Mouse (Mus musculus) hindbrain, postnatal 0 days (tissue): ENCODE measurements around the gene Tmc7. TPM values are rescaled to one million over a fixed set of nuclear protein-coding genes. Genes with fewer than 3 reads are reported as not detected.

Experiments used
- ATAC-seq: fragments of 200-750 bp; cut with Nextera tagmentation; 2 replicates; pipeline ENCODE4 v1.8.0; 2017; ENCODE audit warnings: mild to moderate bottlenecking, moderate TSS enrichment, moderate library complexity
- DNase-seq: peaks from one replicate; pipeline ENCODE4 v3.0.0-alpha.2; 2015; ENCODE audit warnings: low spot score
- H3K27ac ChIP-seq: fragments of 300-500 bp; sonication (generic); 2 replicates; pipeline ENCODE4 v1.5.1; 2014; ENCODE audit warnings: mild to moderate bottlenecking
- H3K27me3 ChIP-seq: fragments of 300-500 bp; sonication (generic); 2 replicates; pipeline ENCODE4 v1.6.1; 2014; ENCODE audit warnings: low read length, mixed read lengths; ENCODE audit not compliant: insufficient read depth
- H3K36me3 ChIP-seq: fragments of 300-500 bp; sonication (generic); 2 replicates; pipeline ENCODE4 v1.6.1; 2014; ENCODE audit warnings: low read length, mixed read lengths; ENCODE audit not compliant: insufficient read depth
- H3K4me1 ChIP-seq: fragments of 300-500 bp; sonication (generic); 2 replicates; pipeline ENCODE4 v1.6.1; 2014; ENCODE audit warnings: antibody characterized with exemption, low read length, mixed read lengths; ENCODE audit not compliant: insufficient read depth
- H3K4me2 ChIP-seq: fragments of 300-500 bp; sonication (generic); 2 replicates; pipeline ENCODE4 v1.6.1; 2014; ENCODE audit warnings: low read depth, mild to moderate bottlenecking, low read length, moderate library complexity, mixed read lengths
- H3K4me3 ChIP-seq: fragments of 300-500 bp; sonication (generic); 2 replicates; pipeline ENCODE4 v1.5.1; 2014; ENCODE audit warnings: low read length
- H3K9ac ChIP-seq: fragments of 300-500 bp; sonication (generic); replicated peaks from 2 replicates; pipeline ENCODE4 v1.6.1; 2014; ENCODE audit warnings: mild to moderate bottlenecking, low read length, moderate library complexity, mixed read lengths
- H3K9me3 ChIP-seq: fragments of 300-500 bp; sonication (generic); 2 replicates; pipeline ENCODE4 v1.6.1; 2016; ENCODE audit warnings: low read length, mixed read lengths
- CTCF ChIP-seq: IDR thresholded peaks from 2 replicates; pipeline ENCODE4 v1.5.1; 2016; ENCODE audit warnings: antibody characterized with exemption, control low read depth, low read depth
- WGBS: fragments of 180-500 bp; shearing (Covaris S2); extraction: QIAGEN DNeasy Blood & Tissue Kit; methylation state at CpG from one replicate; pipeline ENCODE4 v1.1.7; 2014; 5-methylcytosine and 5-hydroxymethylcytosine counted together
- polyA plus RNA-seq: library from polyadenylated mRNA; unstranded; fragments of >200 nt; fragmentation: Nextera tagmentation; extraction: Ambion mirVana; gene quantifications from 2 replicates; pipeline ENCODE4 v1.2.1, GENCODE M21; 2015
- total RNA-seq: library from RNA; depleted of rRNA; stranded (reverse); fragments of >200 nt; gene quantifications from 2 replicates; pipeline ENCODE4 v1.2.3, GENCODE M21; 2014; rRNA removed

The Tmc7 gene
- total RNA-seq (11.8 and 14.3 TPM in 2 replicates), polyA plus RNA-seq (4.9 and 5.3 TPM in 2 replicates)

- peak within 1 kb of the TSS; percentile 88 for H3K4me2 ChIP-seq
- ATAC-seq = peak; percentile 88
- peaks cover 8% of the 10 kb centered on the region; the same call in 1 of the 2 replicates for H3K4me1 ChIP-seq
- no peaks in the 10 kb centered on the region for H3K27me3 ChIP-seq
- H3K36me3 ChIP-seq = no peaks in the 10 kb centered on the region
- H3K4me3 ChIP-seq = peak within 1 kb of the TSS; percentile 70
- WGBS = under 1% methylated on average over 50 of the region's 51 CpGs
- H3K9ac ChIP-seq = peak within 1 kb of the TSS; percentile 80
- no peak for TF ChIP-seq CTCF
- peak within 1 kb of the TSS; percentile 80 for H3K27ac ChIP-seq
- H3K9me3 ChIP-seq = no peaks in the 10 kb centered on the region
- peak; percentile 86 for DNase-seq
These were observed at the start of gene Tmc7 for GRCm38 (mm10) chr7:118584257-118584907. TSS of gene Tmc7 (minus strand) at chr7:118584736.

- Histone ChIP-seq H3K4me1 (no peaks in the 10 kb centered on the region), H3K4me3 (no peak overlapping the region), H3K27ac (no peak overlapping the region), H3K4me2 (no peak overlapping the region), H3K36me3 (no peaks in the 10 kb centered on the region), H3K9ac (no peak overlapping the region), H3K9me3 (no peaks in the 10 kb centered on the region), H3K27me3 (no peaks in the 10 kb centered on the region)
- WGBS = 79% methylated on average over 7 of the region's 7 CpGs
- DNase-seq (no peak), ATAC-seq (no peak)
- TF ChIP-seq CTCF = no peak
These were observed 49.4 kb upstream of the Tmc7 start for GRCm38 (mm10) chr7:118633951-118634350.

- Histone ChIP-seq H3K9ac (no peak overlapping the region), H3K4me3 (no peak overlapping the region), H3K4me2 (no peak overlapping the region), H3K4me1 (no peaks in the 10 kb centered on the region), H3K27me3 (no peaks in the 10 kb centered on the region), H3K9me3 (no peaks in the 10 kb centered on the region), H3K27ac (no peak overlapping the region), H3K36me3 (no peaks in the 10 kb centered on the region)
- WGBS = 91% methylated on average over 9 of the region's 9 CpGs
- TF ChIP-seq CTCF = no peak
- no peak for DNase-seq
- no peak for ATAC-seq
These were observed 48.6 kb upstream of the Tmc7 start for GRCm38 (mm10) chr7:118633094-118633493.

- Histone ChIP-seq H3K36me3 (no peaks in the 10 kb centered on the region), H3K27ac (no peak overlapping the region), H3K4me3 (no peak overlapping the region), H3K4me1 (no peaks in the 10 kb centered on the region), H3K27me3 (no peaks in the 10 kb centered on the region), H3K4me2 (no peak overlapping the region), H3K9me3 (no peaks in the 10 kb centered on the region), H3K9ac (no peak overlapping the region)
- no peak for TF ChIP-seq CTCF
- 83% methylated on average over 13 of the region's 13 CpGs for WGBS
- ATAC-seq = no peak
- no peak for DNase-seq
These were observed 43.2 kb upstream of the Tmc7 start for GRCm38 (mm10) chr7:118627550-118628298.

- no peaks in the 10 kb centered on the region for H3K27me3 ChIP-seq
These were observed 36.6 kb upstream of the Tmc7 start for GRCm38 (mm10) chr7:118621094-118621493.

GRCm38 (mm10) chr7:118620243-118620906 is 35.8 kb upstream of the Tmc7 start:
- 93% methylated on average over 7 of the region's 7 CpGs for WGBS
- ATAC-seq (no peak), DNase-seq (no peak)
- H3K4me3 ChIP-seq = no peak overlapping the region
- no peak overlapping the region for H3K27ac ChIP-seq
- no peaks in the 10 kb centered on the region for H3K27me3 ChIP-seq
- no peaks in the 10 kb centered on the region for H3K36me3 ChIP-seq
- no peaks in the 10 kb centered on the region for H3K4me1 ChIP-seq
- no peak overlapping the region for H3K4me2 ChIP-seq
- no peaks in the 10 kb centered on the region for H3K9me3 ChIP-seq
- no peak overlapping the region for H3K9ac ChIP-seq
- no peak for TF ChIP-seq CTCF

More at GRCm38 (mm10) chr7:118621094-118621493, 36.6 kb upstream of the Tmc7 start:
- WGBS = 79% methylated on average over 6 of the region's 6 CpGs
- H3K4me3 ChIP-seq = no peak overlapping the region
- no peak overlapping the region for H3K27ac ChIP-seq
- H3K9me3 ChIP-seq = no peaks in the 10 kb centered on the region
- no peaks in the 10 kb centered on the region for H3K36me3 ChIP-seq
- no peak for TF ChIP-seq CTCF
- DNase-seq (no peak), ATAC-seq (no peak)
- no peaks in the 10 kb centered on the region for H3K4me1 ChIP-seq
- H3K4me2 ChIP-seq = no peak overlapping the region
- no peak overlapping the region for H3K9ac ChIP-seq
